Mouse (Mus musculus) myocyte (in vitro differentiated cells): ENCODE measurements around the gene Rnf41. TPM values are rescaled to one million over a fixed set of nuclear protein-coding genes. Genes with fewer than 3 reads are reported as not detected.

Source experiments
- H3K27me3 ChIP-seq: one replicate; pipeline ENCODE4 v1.6.1; 2011; ENCODE audit not compliant: control insufficient read depth, insufficient read depth, insufficient read length
- H3K36me3 ChIP-seq: one replicate; pipeline ENCODE4 v1.6.1; 2011; ENCODE audit not compliant: control insufficient read depth, insufficient read depth
- H3K4me2 ChIP-seq: one replicate; pipeline ENCODE4 v1.6.1; 2011; ENCODE audit warnings: low read depth, control low read depth
- H3K4me3 ChIP-seq: one replicate; pipeline ENCODE4 v1.5.1; 2011; ENCODE audit warnings: mild to moderate bottlenecking, control low read depth, moderate library complexity
- H3K79me2 ChIP-seq: one replicate; pipeline ENCODE4 v1.6.1; 2011; ENCODE audit not compliant: control insufficient read depth, insufficient read depth
- H3ac ChIP-seq: one replicate; pipeline ENCODE4 v1.6.1; 2011; ENCODE audit not compliant: control insufficient read depth, insufficient read length
- CEBPB ChIP-seq: IDR thresholded peaks from 2 replicates; pipeline ENCODE4 v1.6.1; 2011; ENCODE audit warnings: mild to moderate bottlenecking, moderate library complexity; ENCODE audit not compliant: poor library complexity, insufficient read depth, severe bottlenecking
- E2F4 ChIP-seq: IDR thresholded peaks from one replicate; pipeline ENCODE4 v1.6.1; 2011; ENCODE audit warnings: mild to moderate bottlenecking, control low read depth, moderate library complexity; ENCODE audit not compliant: insufficient read depth
- MAX ChIP-seq: IDR thresholded peaks from one replicate; pipeline ENCODE4 v1.6.1; 2011; ENCODE audit warnings: low read depth, mild to moderate bottlenecking, control low read depth
- MYOD1 ChIP-seq, 3 experiments: IDR thresholded peaks; one replicate each; pipeline ENCODE4 v1.6.1; 2011; ENCODE audit warnings: control low read depth in 2 of 3, low read depth in 2 of 3, mild to moderate bottlenecking in 2 of 3, moderate library complexity in 1 of 3; ENCODE audit not compliant: insufficient read length in 2 of 3, control insufficient read depth in 1 of 3
- MYOG ChIP-seq, 3 experiments: IDR thresholded peaks; one replicate each; pipeline ENCODE4 v1.6.1; 2011; ENCODE audit warnings: control low read depth in 2 of 3, low read depth in 2 of 3, mild to moderate bottlenecking in 2 of 3; ENCODE audit not compliant: insufficient read length in 2 of 3, control insufficient read depth in 1 of 3, insufficient read depth in 1 of 3
- POLR2A ChIP-seq: IDR thresholded peaks from one replicate; pipeline ENCODE4 v1.6.1; 2011; ENCODE audit warnings: low read depth, mild to moderate bottlenecking, control low read depth, moderate library complexity; ENCODE audit not compliant: insufficient read length
- POLR2AphosphoS2 ChIP-seq: IDR thresholded peaks from one replicate; pipeline ENCODE4 v1.6.1; 2011; ENCODE audit warnings: low read depth, control low read depth; ENCODE audit not compliant: insufficient read length
- REST ChIP-seq: IDR thresholded peaks from one replicate; pipeline ENCODE4 v1.6.1; 2011; ENCODE audit warnings: mild to moderate bottlenecking, control low read depth, moderate library complexity; ENCODE audit not compliant: insufficient read depth, insufficient read length
- SRF ChIP-seq: IDR thresholded peaks from one replicate; pipeline ENCODE4 v1.6.1; 2011; ENCODE audit warnings: low read depth; ENCODE audit not compliant: control insufficient read depth, insufficient read length
- TCF12 ChIP-seq: IDR thresholded peaks from one replicate; pipeline ENCODE4 v1.6.1; 2011; ENCODE audit warnings: mild to moderate bottlenecking, control low read depth; ENCODE audit not compliant: poor library complexity, insufficient read depth, severe bottlenecking
- TCF3 ChIP-seq: IDR thresholded peaks from one replicate; pipeline ENCODE4 v1.6.1; 2011; ENCODE audit warnings: low read depth, control low read depth; ENCODE audit not compliant: insufficient read length
- USF1 ChIP-seq: IDR thresholded peaks from one replicate; pipeline ENCODE4 v1.6.1; 2011; ENCODE audit warnings: low read depth, mild to moderate bottlenecking, control low read depth, moderate library complexity
- polyA plus RNA-seq: library from polyadenylated mRNA; unstranded; fragments of >200 nt; fragmentation: generic; extraction: Trizol; gene quantifications from one replicate; pipeline ENCODE4 v1.2.1, GENCODE M21; 2012; ENCODE audit warnings: missing spikeins

The Rnf41 gene
- polyA plus RNA-seq, 1 experiment = 35.2 TPM

- peak within 1 kb of the TSS; percentile 98 for H3K4me2 ChIP-seq
- peaks cover 24% of the 10 kb centered on the region for H3K36me3 ChIP-seq
- peaks cover 17% of the 10 kb centered on the region for H3K79me2 ChIP-seq
- peak; percentile 87 for TF ChIP-seq POLR2A
- TF ChIP-seq MYOG (IDR thresholded peaks at IDR 0.05; ENCODE audit: control insufficient read depth in 1 of 3, insufficient read depth in 1 of 3, insufficient read length in 2 of 3, low read depth in 2 of 3) = peak in 1 of 3 experiments; percentile 13
- TF ChIP-seq SRF = no peak
- no peak for TF ChIP-seq REST
- TF ChIP-seq E2F4 = no peak
- peak; percentile 69 for TF ChIP-seq POLR2AphosphoS2
- TF ChIP-seq TCF12 = no peak
- no peak for TF ChIP-seq MYOD1 (IDR thresholded peaks at IDR 0.05; ENCODE audit: control insufficient read depth in 1 of 3, insufficient read length in 2 of 3, low read depth in 2 of 3)
- TF ChIP-seq TCF3 = no peak
- no peaks in the 10 kb centered on the region for H3K27me3 ChIP-seq
- peak within 1 kb of the TSS; percentile 75 for H3K4me3 ChIP-seq
- H3ac ChIP-seq = peak within 1 kb of the TSS; percentile 100
These were observed 47.4 kb downstream of the Rnf41 start, which contains the start of gene Smarcc2 for GRCm38 (mm10) chr10:128458719-128459408. Gene Smarcc2, plus strand, starts transcription at chr10:128459248.

DNA sequence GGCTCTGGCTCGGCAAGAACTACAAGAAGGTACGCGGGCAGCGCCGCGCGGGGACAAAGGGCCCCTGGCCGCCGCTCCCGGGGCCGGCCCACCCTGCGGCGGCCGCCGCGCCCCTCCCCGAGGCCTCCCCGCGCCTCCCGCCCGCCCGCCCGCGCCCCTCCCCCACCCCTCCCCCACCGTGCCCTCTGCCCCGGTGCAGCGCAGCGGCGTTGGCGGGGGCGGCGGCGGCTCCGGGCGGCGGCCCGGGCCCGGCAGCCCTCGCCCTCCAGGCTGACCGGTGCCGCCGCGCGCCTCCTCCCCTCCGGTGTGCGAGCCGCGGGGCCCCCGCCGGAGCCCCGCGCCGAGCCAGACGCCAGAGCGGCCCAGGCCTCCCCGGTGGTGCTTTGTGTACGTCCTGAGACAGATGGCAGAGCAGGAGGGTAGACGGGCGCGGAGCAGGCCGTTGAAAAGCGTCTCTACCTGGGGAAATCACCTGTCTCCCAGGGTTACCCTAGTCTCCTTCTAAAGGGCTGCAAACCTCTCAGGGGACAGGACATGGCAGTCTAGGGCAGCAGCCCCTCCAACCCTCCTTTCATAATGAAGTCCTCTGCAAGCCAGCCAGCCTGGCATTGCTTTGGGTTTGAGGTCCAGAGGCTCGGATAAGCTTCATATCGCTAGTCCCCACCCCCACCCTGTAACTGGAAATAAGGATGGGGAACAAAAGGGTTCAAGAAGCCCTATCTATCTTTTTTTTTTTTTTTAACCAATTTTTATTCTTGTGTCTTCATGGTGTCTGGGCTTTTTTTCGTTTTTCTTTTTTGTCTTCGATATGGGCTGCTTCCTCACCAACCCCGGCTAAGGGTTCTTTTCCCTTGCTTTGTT is 48.2 kb downstream of the Rnf41 start:
- peak overlapping the region; percentile 100 for H3ac ChIP-seq
- H3K36me3 ChIP-seq = peaks cover 32% of the 10 kb centered on the region
- TF ChIP-seq POLR2A (no peak), MYOD1 (IDR thresholded peaks at IDR 0.05; ENCODE audit: control insufficient read depth in 1 of 3, insufficient read length in 2 of 3, low read depth in 2 of 3) (peak in 1 of 3 experiments; percentile 1), MYOG (IDR thresholded peaks at IDR 0.05; ENCODE audit: control insufficient read depth in 1 of 3, insufficient read depth in 1 of 3, insufficient read length in 2 of 3, low read depth in 2 of 3) (peak in 1 of 3 experiments; percentile 5)
- peak overlapping the region; percentile 75 for H3K4me3 ChIP-seq
- H3K79me2 ChIP-seq = peaks cover 17% of the 10 kb centered on the region
- peak overlapping the region; percentile 98 for H3K4me2 ChIP-seq
- H3K27me3 ChIP-seq = no peaks in the 10 kb centered on the region

GRCm38 (mm10) chr10:128460270-128460630 is 48.8 kb downstream of the Rnf41 start:
- peak overlapping the region; percentile 100 for H3ac ChIP-seq
- TF ChIP-seq POLR2AphosphoS2 (no peak), MYOD1 (IDR thresholded peaks at IDR 0.05; ENCODE audit: control insufficient read depth in 1 of 3, insufficient read length in 2 of 3, low read depth in 2 of 3) (no peak), SRF (no peak), MAX (no peak), POLR2A (no peak), TCF12 (no peak), USF1 (no peak), CEBPB (no peak), TCF3 (no peak)
- H3K27me3 ChIP-seq = no peaks in the 10 kb centered on the region

GRCm38 (mm10) chr10:128474366-128474765 is 62.9 kb downstream of the Rnf41 start:
- no peak for TF ChIP-seq TCF3
- no peak for TF ChIP-seq E2F4
- TF ChIP-seq CEBPB = no peak
- no peak for TF ChIP-seq REST
- no peak for TF ChIP-seq POLR2A
- no peak for TF ChIP-seq TCF12
- TF ChIP-seq MYOD1 (IDR thresholded peaks at IDR 0.05; ENCODE audit: control insufficient read depth in 1 of 3, insufficient read length in 2 of 3, low read depth in 2 of 3) = no peak
- no peak for TF ChIP-seq MAX
- TF ChIP-seq POLR2AphosphoS2 = no peak
- TF ChIP-seq SRF = no peak
- TF ChIP-seq USF1 = no peak
- TF ChIP-seq MYOG (IDR thresholded peaks at IDR 0.05; ENCODE audit: control insufficient read depth in 1 of 3, insufficient read depth in 1 of 3, insufficient read length in 2 of 3, low read depth in 2 of 3) = no peak
- no peak overlapping the region for H3K4me3 ChIP-seq
- peaks cover 37% of the 10 kb centered on the region for H3K36me3 ChIP-seq
- H3ac ChIP-seq = no peak overlapping the region
- H3K27me3 ChIP-seq = no peaks in the 10 kb centered on the region
- no peak overlapping the region for H3K4me2 ChIP-seq
- no peaks in the 10 kb centered on the region for H3K79me2 ChIP-seq

More at GRCm38 (mm10) chr10:128460270-128460630, 48.8 kb downstream of the Rnf41 start:
- peaks cover 17% of the 10 kb centered on the region for H3K79me2 ChIP-seq
- peak overlapping the region; percentile 75 for H3K4me3 ChIP-seq
- peaks cover 38% of the 10 kb centered on the region for H3K36me3 ChIP-seq
- H3K4me2 ChIP-seq = peak overlapping the region; percentile 98
